Mouse (Mus musculus) liver, adult 2 months (tissue): ENCODE results near the gene Gpr152.

Experiments
- CTCF ChIP-seq: fragments of 200-500 bp; IDR thresholded peaks from 2 replicates; pipeline ENCODE4 v1.5.1; 2011; ENCODE audit warnings: low read depth, low read length, control low read depth
- POLR2A ChIP-seq: fragments of 200-500 bp; IDR thresholded peaks from 2 replicates; pipeline ENCODE4 v1.6.1; 2011; ENCODE audit warnings: low read length, control low read depth; ENCODE audit not compliant: insufficient read depth; ENCODE audit errors: extremely low read depth

GRCm38 (mm10) chr19:4184976-4185975 is 45.7 kb downstream of the Gpr152 start:
- TF ChIP-seq CTCF (no peak), POLR2A (no peak)
